ENCODE assay signal across 19 mouse cellular contexts in the genomic region with DNA sequence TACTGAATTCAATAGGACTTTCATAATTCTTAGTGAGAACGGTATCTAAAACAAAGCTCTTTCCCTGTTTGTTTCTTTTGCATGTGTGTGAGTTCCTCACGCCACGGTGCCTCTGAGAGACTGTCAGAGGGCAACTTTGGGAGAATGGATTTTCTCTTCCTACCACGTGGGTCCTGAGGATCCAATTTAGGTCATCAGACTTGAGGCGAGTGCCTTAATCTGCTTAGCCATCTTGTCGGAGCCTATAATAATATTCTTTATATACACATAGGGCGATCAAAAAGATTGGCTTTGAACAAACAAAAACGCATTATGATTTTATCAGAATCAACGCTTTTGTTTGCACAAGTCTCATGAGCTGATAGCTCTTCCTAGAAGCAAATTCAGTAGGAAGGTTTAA.
"Had no signal": no experiment of that assay in that cellular context is flagged by ENCODE, and none has a peak within 500 bp of the region (broad histone marks: within the 10 kb centered on the region; RNA-seq: fewer than 3 reads in every experiment).

No protein-coding gene starts in this region.

- H3K4me3 ChIP-seq: limb, embryonic 15.5 days; liver, embryonic 12.5 days; midbrain, embryonic 10.5 days; midbrain, embryonic 13.5 days; midbrain, embryonic 15.5 days; myocyte; neural tube, embryonic 13.5 days; neural tube, embryonic 15.5 days had no signal

- H3K27me3 ChIP-seq: limb, embryonic 15.5 days; midbrain, embryonic 13.5 days; midbrain, embryonic 15.5 days; neural tube, embryonic 13.5 days; neural tube, embryonic 15.5 days had no signal

- H3K36me3 ChIP-seq: limb, embryonic 15.5 days; liver, embryonic 12.5 days; midbrain, embryonic 10.5 days; midbrain, embryonic 13.5 days; midbrain, embryonic 15.5 days; neural tube, embryonic 13.5 days; neural tube, embryonic 15.5 days had no signal

- DNase-seq: lung, adult 18-20 months; lung, embryonic 14.5 days; lung, postnatal 10 days; lung, postnatal 4 days; right cerebral cortex, adult 18-20 months; right cerebral cortex, postnatal 4 days; spleen, adult 18-20 months; thymus, adult 18-20 months; thymus, postnatal 14 days; thymus, postnatal 36 days had no signal

- H3K27ac ChIP-seq: limb, embryonic 15.5 days; liver, embryonic 12.5 days; liver, embryonic 14.5 days; midbrain, embryonic 10.5 days; midbrain, embryonic 13.5 days; midbrain, embryonic 15.5 days; neural tube, embryonic 13.5 days; neural tube, embryonic 15.5 days had no signal

- H3K9ac ChIP-seq: limb, embryonic 15.5 days; liver, embryonic 12.5 days; liver, embryonic 14.5 days; lung, embryonic 14.5 days; midbrain, embryonic 13.5 days; midbrain, embryonic 15.5 days; neural tube, embryonic 13.5 days; neural tube, embryonic 15.5 days had no signal
